ENCODE assay signal across 15 mouse cellular contexts in genomic region chr10:44599331-44599963, GRCm38 (mm10).
A peak's percentile ranks its signal among the peaks of the same experiment; 100 is the strongest.
DNase-seq lines count a peak whose midpoint lies in the region; ATAC-seq and TF ChIP-seq lines count a peak whose summit lies in the region.
"Had no signal": no experiment of that assay in that cellular context is flagged by ENCODE, and none has a peak within 500 bp of the region (broad histone marks: within the 10 kb centered on the region; RNA-seq: fewer than 3 reads in every experiment).

No protein-coding gene starts in this region.

- H3K27ac ChIP-seq in liver, embryonic 15.5 days (replicated peaks) = no peak overlapping the region
- no peak overlapping the region for H3K27ac ChIP-seq in liver, embryonic 12.5 days
- peak overlapping the region; percentile 75 for H3K27ac ChIP-seq in bone marrow, adult 2 months (ENCODE audit: control insufficient read depth, insufficient read depth, low read depth, low read length, poor library complexity)
- peak overlapping the region; percentile 63 for H3K27ac ChIP-seq in embryonic fibroblast, embryonic 13.5 days (ENCODE audit: insufficient read depth, low read length)
- H3K27ac ChIP-seq: hindbrain, embryonic 14.5 days; liver, embryonic 13.5 days had no signal

- 0 out of 2 replicates have a peak, but pooled peaks cover under 1% of the 10 kb centered on the region for H3K4me1 ChIP-seq in liver, embryonic 15.5 days (replicated peaks)
- no peaks in the 10 kb centered on the region for H3K4me1 ChIP-seq in liver, embryonic 12.5 days
- peaks cover 3% of the 10 kb centered on the region for H3K4me1 ChIP-seq in bone marrow, adult 2 months (ENCODE audit: control insufficient read depth, insufficient read depth, low read length)
- H3K4me1 ChIP-seq in embryonic fibroblast, embryonic 13.5 days (ENCODE audit: control insufficient read depth, insufficient read depth, low read length) = peaks cover 9% of the 10 kb centered on the region; the same call in 1 of the 2 replicates
- H3K4me1 ChIP-seq: liver, embryonic 13.5 days had no signal

- no peak overlapping the region for H3K4me3 ChIP-seq in liver, embryonic 15.5 days (replicated peaks)
- no peak overlapping the region for H3K4me3 ChIP-seq in liver, embryonic 12.5 days
- H3K4me3 ChIP-seq in bone marrow, adult 2 months (replicated peaks; ENCODE audit: control insufficient read depth, low read depth, low read length) = peak overlapping the region; percentile 47
- H3K4me3 ChIP-seq in embryonic fibroblast, embryonic 13.5 days (ENCODE audit: insufficient read depth, low read length) = no peak overlapping the region
- H3K4me3 ChIP-seq: liver, embryonic 13.5 days had no signal

- no peaks in the 10 kb centered on the region for H3K27me3 ChIP-seq in liver, embryonic 15.5 days
- no peaks in the 10 kb centered on the region; the same call in 1 of the 2 replicates for H3K27me3 ChIP-seq in liver, embryonic 12.5 days (replicated peaks)
- H3K27me3 ChIP-seq: liver, embryonic 13.5 days had no signal

- no peak for ATAC-seq in liver, embryonic 15.5 days (ENCODE audit: insufficient read depth)
- ATAC-seq in liver, embryonic 12.5 days = no peak
- ATAC-seq in megakaryocyte progenitor cell, adult 5-6 weeks (replicated peaks; ENCODE audit: poor library complexity) = peak; percentile 36

- no peak overlapping the region for H3K9ac ChIP-seq in liver, embryonic 15.5 days
- no peak overlapping the region for H3K9ac ChIP-seq in liver, embryonic 12.5 days
- H3K9ac ChIP-seq: hindbrain, embryonic 14.5 days; liver, embryonic 13.5 days had no signal

- DNase-seq in heart, postnatal 14 days = no peak
- DNase-seq in kidney, adult 11 months = no peak
- DNase-seq: adrenal gland, postnatal 36 days; cerebellum, adult 11-12 months; kidney, adult 9 months; liver, embryonic 13.5 days; right cerebral cortex, adult 18-20 months; thymus, postnatal 14 days had no signal

- H3K9me3 ChIP-seq in liver, embryonic 15.5 days (replicated peaks) = no peaks in the 10 kb centered on the region
- no peaks in the 10 kb centered on the region for H3K9me3 ChIP-seq in liver, embryonic 12.5 days (replicated peaks)
- H3K9me3 ChIP-seq: liver, embryonic 13.5 days had no signal

- no peak for TF ChIP-seq POLR2A in bone marrow, adult 2 months (IDR thresholded peaks at IDR 0.05; ENCODE audit: borderline replicate concordance, control insufficient read depth, low read depth, low read length)
- TF ChIP-seq POLR2A in embryonic fibroblast, embryonic 13.5 days (IDR thresholded peaks at IDR 0.05; ENCODE audit: low read depth, low read length) = no peak

- intact Hi-C loops in heart, postnatal 14 days (cut with DNase I) = no loop called here

- WGBS in liver, embryonic 15.5 days (ENCODE audit: insufficient replicate concordance) = 22% methylated on average over 10 of the region's 10 CpGs
- 30% methylated on average over 10 of the region's 10 CpGs for WGBS in liver, embryonic 12.5 days (ENCODE audit: insufficient replicate concordance)
- WGBS in bone marrow, adult 2 months = 25% methylated on average over 10 of the region's 10 CpGs

- H3K4me2 ChIP-seq in liver, embryonic 15.5 days = 0 out of 2 replicates have a peak overlapping the region, but pooled peaks have one; percentile 10
- no peak overlapping the region for H3K4me2 ChIP-seq in liver, embryonic 12.5 days
- H3K4me2 ChIP-seq: heart, embryonic 11.5 days; hindbrain, embryonic 14.5 days; liver, embryonic 13.5 days had no signal

- no peaks in the 10 kb centered on the region for H3K36me3 ChIP-seq in liver, embryonic 15.5 days (replicated peaks)
- no peaks in the 10 kb centered on the region for H3K36me3 ChIP-seq in liver, embryonic 12.5 days
- H3K36me3 ChIP-seq: liver, embryonic 13.5 days had no signal

- no peak for TF ChIP-seq CTCF in bone marrow, adult 2 months (IDR thresholded peaks at IDR 0.05; ENCODE audit: control insufficient read depth, insufficient read depth, low read length)
- no peak for TF ChIP-seq CTCF in embryonic fibroblast, embryonic 13.5 days (IDR thresholded peaks at IDR 0.05; ENCODE audit: borderline replicate concordance, insufficient read depth, low read length)

Comparison
In these comparisons a context has a peak if more than half of its experiments do, and no peak if none do; other contexts are left out.
1. H3K27ac ChIP-seq: peak in bone marrow, adult 2 months (single experiment) and embryonic fibroblast, embryonic 13.5 days (single experiment); none in liver, embryonic 15.5 days (single experiment) and liver, embryonic 12.5 days (single experiment).